Mouse (Mus musculus) ES-E14 (cell line): ENCODE measurements around the gene Asic2. TPM values are rescaled to one million over a fixed set of nuclear protein-coding genes. Genes with fewer than 3 reads are reported as not detected.

Source experiments
- DNase-seq: peaks from one replicate; pipeline ENCODE4 v3.0.0-alpha.2; 2013; ENCODE audit warnings: low read depth, low spot score
- H3K27ac ChIP-seq: 2 replicates; pipeline ENCODE4 v1.5.1; 2012; ENCODE audit warnings: low read depth, mild to moderate bottlenecking, low read length, moderate library complexity, mixed read lengths; ENCODE audit not compliant: poor library complexity, insufficient read depth, severe bottlenecking
- H3K36me3 ChIP-seq: 2 replicates; pipeline ENCODE4 v1.6.1; 2012; ENCODE audit warnings: mild to moderate bottlenecking, low read length, moderate library complexity, mixed read lengths; ENCODE audit not compliant: control insufficient read depth, poor library complexity, insufficient read depth, severe bottlenecking
- H3K4me1 ChIP-seq, 2 experiments: fragments of 150-350 bp in 1 of 2; sonication (generic) in 1 of 2; 2 replicates each; pipeline ENCODE4 v1.6.1; 2012; ENCODE audit warnings: low read length in 2 of 2, mild to moderate bottlenecking in 1 of 2, mixed read lengths in 1 of 2; ENCODE audit not compliant: control insufficient read depth in 2 of 2, insufficient read depth in 2 of 2, poor library complexity in 1 of 2
- H3K4me3 ChIP-seq, 2 experiments: fragments of 150-350 bp in 1 of 2; sonication (generic) in 1 of 2; 2 replicates each; pipeline ENCODE4 v1.5.1; 2012; ENCODE audit warnings: low read length in 2 of 2, low read depth in 1 of 2, mild to moderate bottlenecking in 1 of 2, mixed read lengths in 1 of 2; ENCODE audit not compliant: insufficient read depth in 1 of 2, poor library complexity in 1 of 2, severe bottlenecking in 1 of 2
- H3K9ac ChIP-seq: 2 replicates; pipeline ENCODE4 v1.6.1; 2012; ENCODE audit warnings: low read depth, mild to moderate bottlenecking, low read length, mixed read lengths; ENCODE audit not compliant: poor library complexity, insufficient read depth, severe bottlenecking
- H3K9me3 ChIP-seq: fragments of 150-350 bp; sonication (generic); 2 replicates; pipeline ENCODE4 v1.6.1; 2012; ENCODE audit warnings: low read depth, mild to moderate bottlenecking, low read length; ENCODE audit not compliant: control insufficient read depth, insufficient read depth
- CHD2 ChIP-seq: IDR thresholded peaks from 2 replicates; pipeline ENCODE4 v1.6.1; 2014; ENCODE audit warnings: mild to moderate bottlenecking, low read depth, low read length, inconsistent platforms
- HCFC1 ChIP-seq: IDR thresholded peaks from 2 replicates; pipeline ENCODE4 v1.6.1; 2012; ENCODE audit warnings: low read length, inconsistent platforms, borderline replicate concordance; ENCODE audit not compliant: insufficient read depth
- MAFK ChIP-seq: IDR thresholded peaks from 2 replicates; pipeline ENCODE4 v1.6.1; 2014; ENCODE audit warnings: mild to moderate bottlenecking, low read depth, low read length, inconsistent platforms; ENCODE audit not compliant: insufficient read depth
- ZC3H11A ChIP-seq: IDR thresholded peaks from 2 replicates; pipeline ENCODE4 v1.6.1; 2012; ENCODE audit warnings: low read depth, mild to moderate bottlenecking, inconsistent platforms, low read length, borderline replicate concordance
- ZNF384 ChIP-seq: IDR thresholded peaks from 2 replicates; pipeline ENCODE4 v1.6.1; 2012; ENCODE audit warnings: low read depth, low read length, inconsistent platforms
- in situ Hi-C, 2 experiments: fragments of 600-800 bp; cut with MboI; formaldehyde crosslinking; loops; one replicate each; pipeline ENCODE4 v1.15.1; 2025; ENCODE audit warnings: low sequenced_read_pairs in 2 of 2, inconsistent platforms in 1 of 2; ENCODE audit not compliant: unreplicated experiment in 2 of 2
- total RNA-seq: library from RNA; depleted of rRNA; stranded (reverse); fragments of 300-350 nt; gene quantifications from 2 replicates; pipeline ENCODE4 v1.2.3, GENCODE M21; 2012

Asic2 gene
- total RNA-seq, 1 experiment: 0.13 TPM

- in situ Hi-C loops: no loop called here
- Histone ChIP-seq H3K9me3 (no peaks in the 10 kb centered on the region), H3K4me3 (no peak overlapping the region), H3K9ac (no peak overlapping the region), H3K36me3 (no peaks in the 10 kb centered on the region), H3K27ac (no peak overlapping the region), H3K4me1 (no peaks in the 10 kb centered on the region)
- DNase-seq: no peak
- no peak for TF ChIP-seq ZC3H11A
- no peak for TF ChIP-seq ZNF384
Observed at GRCm38 (mm10) chr11:81416319-81416718, 551.9 kb downstream of the Asic2 start.

- no peak for DNase-seq
- H3K4me3 ChIP-seq: no peak overlapping the region
- H3K36me3 ChIP-seq: no peaks in the 10 kb centered on the region
- H3K27ac ChIP-seq: no peak overlapping the region
- no peak for TF ChIP-seq CHD2
- TF ChIP-seq ZC3H11A: no peak
- TF ChIP-seq ZNF384: no peak
- no peak for TF ChIP-seq HCFC1
- TF ChIP-seq MAFK: no peak
- H3K9ac ChIP-seq: no peak overlapping the region
- in situ Hi-C loops: no loop called here
- H3K9me3 ChIP-seq: no peaks in the 10 kb centered on the region
- no peaks in the 10 kb centered on the region for H3K4me1 ChIP-seq
Observed at GRCm38 (mm10) chr11:81414596-81414995, 553.7 kb downstream of the Asic2 start.

GRCm38 (mm10) chr11:81411251-81411650, 557.0 kb downstream of the Asic2 start:
- DNase-seq: no peak
- in situ Hi-C loops: no loop called here
- Histone ChIP-seq H3K36me3 (no peaks in the 10 kb centered on the region), H3K4me1 (no peaks in the 10 kb centered on the region), H3K9me3 (no peaks in the 10 kb centered on the region), H3K9ac (no peak overlapping the region), H3K4me3 (no peak overlapping the region), H3K27ac (no peak overlapping the region)
- TF ChIP-seq ZNF384: no peak

- Histone ChIP-seq H3K9me3 (no peaks in the 10 kb centered on the region), H3K36me3 (no peaks in the 10 kb centered on the region), H3K27ac (no peak overlapping the region), H3K9ac (no peak overlapping the region), H3K4me3 (no peak overlapping the region), H3K4me1 (no peaks in the 10 kb centered on the region)
- TF ChIP-seq ZC3H11A: no peak
- peak; percentile 89 for TF ChIP-seq MAFK
- no peak for TF ChIP-seq HCFC1
- TF ChIP-seq CHD2: no peak
- no peak for TF ChIP-seq ZNF384
- no peak for DNase-seq
- in situ Hi-C loops: no loop called here
Observed at GRCm38 (mm10) chr11:81405951-81406350, 562.3 kb downstream of the Asic2 start.

GRCm38 (mm10) chr11:81402263-81402662, 566.0 kb downstream of the Asic2 start:
- TF ChIP-seq ZC3H11A (no peak), ZNF384 (no peak), MAFK (no peak), CHD2 (no peak), HCFC1 (no peak)

More at GRCm38 (mm10) chr11:81402263-81402662, 566.0 kb downstream of the Asic2 start:
- H3K4me1 ChIP-seq: no peaks in the 10 kb centered on the region
- no peaks in the 10 kb centered on the region for H3K36me3 ChIP-seq
- in situ Hi-C loops: no loop called here
- no peaks in the 10 kb centered on the region for H3K9me3 ChIP-seq
- H3K9ac ChIP-seq: no peak overlapping the region
- DNase-seq: no peak
- H3K27ac ChIP-seq: no peak overlapping the region
- H3K4me3 ChIP-seq: no peak overlapping the region
